Comparison of ENCODE assay signal across 11 mouse cellular contexts in the genomic region with DNA sequence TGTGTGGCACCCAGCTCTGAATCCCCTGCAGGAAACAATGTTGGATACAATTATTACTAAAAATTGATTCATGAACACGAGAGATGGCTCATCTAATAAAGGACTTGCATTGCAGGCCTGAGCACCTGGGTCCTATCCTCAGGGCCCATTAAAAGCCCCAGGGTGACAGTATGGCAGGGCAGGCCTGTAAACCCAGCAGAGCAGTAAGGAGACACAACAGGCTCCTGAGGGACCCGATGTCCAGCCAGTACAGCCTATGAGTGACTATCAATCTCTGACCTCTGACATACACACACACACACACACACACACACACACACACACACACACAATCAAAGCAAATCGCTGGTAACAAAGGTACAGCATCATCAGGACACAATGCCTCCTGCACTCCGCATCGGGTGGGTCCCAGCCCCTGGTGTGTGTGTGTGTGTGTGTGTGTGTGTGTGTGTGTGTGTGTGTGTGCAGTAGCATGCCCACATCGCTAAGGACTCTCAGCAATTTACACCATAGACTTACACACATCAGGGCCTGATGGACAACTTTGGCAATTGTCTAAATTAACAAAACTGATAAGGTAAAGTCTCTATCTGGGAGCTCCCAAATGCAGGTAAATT.
A peak's percentile ranks its signal among the peaks of the same experiment; 100 is the strongest.
DNase-seq lines count a peak whose midpoint lies in the region; ATAC-seq and TF ChIP-seq lines count a peak whose summit lies in the region.
"Had no signal": no experiment of that assay in that cellular context is flagged by ENCODE, and none has a peak within 500 bp of the region (broad histone marks: within the 10 kb centered on the region; RNA-seq: fewer than 3 reads in every experiment).

No protein-coding gene starts in this region.

- TF ChIP-seq CTCF in heart, adult 2 months (IDR thresholded peaks at IDR 0.05): no peak
- no peak for TF ChIP-seq CTCF in midbrain, postnatal 0 days (IDR thresholded peaks at IDR 0.05)
- no peak for TF ChIP-seq CTCF in layer of hippocampus, adult 2 months (conservative IDR thresholded peaks at IDR 0.05)

- no peaks in the 10 kb centered on the region for H3K9me3 ChIP-seq in midbrain, embryonic 10.5 days (replicated peaks)
- H3K9me3 ChIP-seq in midbrain, postnatal 0 days (ENCODE audit: low read length): no peaks in the 10 kb centered on the region
- no peaks in the 10 kb centered on the region for H3K9me3 ChIP-seq in hindbrain, embryonic 15.5 days
- H3K9me3 ChIP-seq in neural tube, embryonic 14.5 days (ENCODE audit: control insufficient read depth, low read length): no peaks in the 10 kb centered on the region
- H3K9me3 ChIP-seq: limb, embryonic 12.5 days had no signal

- no peaks in the 10 kb centered on the region for H3K36me3 ChIP-seq in heart, adult 2 months (ENCODE audit: control insufficient read depth, insufficient read depth, low read length)
- H3K36me3 ChIP-seq in midbrain, embryonic 10.5 days: no peaks in the 10 kb centered on the region
- no peaks in the 10 kb centered on the region for H3K36me3 ChIP-seq in midbrain, postnatal 0 days (ENCODE audit: insufficient read depth, low read length)
- H3K36me3 ChIP-seq in hindbrain, embryonic 15.5 days: no peaks in the 10 kb centered on the region
- H3K36me3 ChIP-seq in neural tube, embryonic 14.5 days (ENCODE audit: control insufficient read depth, insufficient read depth, low read length): no peaks in the 10 kb centered on the region
- H3K36me3 ChIP-seq: limb, embryonic 12.5 days had no signal

- no peak for TF ChIP-seq EP300 in heart, adult 2 months (IDR thresholded peaks at IDR 0.05; ENCODE audit: insufficient read depth, low read depth, low read length)

- intact Hi-C loops in heart, adult 2 months (cut with DNase I): loop anchor here (1.0 to 10.0 kb wide), 5 partner anchors 60 to 588 kb away; no protein-coding TSS in a partner anchor

- ATAC-seq in midbrain, postnatal 0 days (ENCODE audit: low FRiP score): no peak
- no peak for ATAC-seq in hindbrain, embryonic 15.5 days (ENCODE audit: low FRiP score, low read depth)
- peak; percentile 45 for ATAC-seq in neural tube, embryonic 14.5 days (ENCODE audit: low read depth)
- no peak for ATAC-seq in CD4-positive, CD25-positive, alpha-beta regulatory T cell, adult 4 months
- ATAC-seq: inflammation-experienced regulatory T-cells, adult 6 months had no signal

- no peak overlapping the region for H3K4me3 ChIP-seq in heart, adult 2 months
- no peak overlapping the region for H3K4me3 ChIP-seq in midbrain, embryonic 10.5 days
- no peak overlapping the region for H3K4me3 ChIP-seq in midbrain, postnatal 0 days (ENCODE audit: low read depth, low read length)
- H3K4me3 ChIP-seq in hindbrain, embryonic 15.5 days: no peak overlapping the region
- no peak overlapping the region for H3K4me3 ChIP-seq in neural tube, embryonic 14.5 days (ENCODE audit: low read depth, low read length)
- H3K4me3 ChIP-seq in layer of hippocampus, adult 2 months: no peak overlapping the region
- H3K4me3 ChIP-seq: limb, embryonic 12.5 days had no signal

- no peak for TF ChIP-seq POLR2A in heart, adult 2 months (IDR thresholded peaks at IDR 0.05; ENCODE audit: insufficient read depth, low read depth, low read length)

- no peaks in the 10 kb centered on the region for H3K27me3 ChIP-seq in heart, adult 2 months (ENCODE audit: control insufficient read depth, insufficient read depth, low read length)
- H3K27me3 ChIP-seq in midbrain, embryonic 10.5 days (ENCODE audit: low read depth, poor library complexity, severe bottlenecking): peaks cover 10% of the 10 kb centered on the region
- no peaks in the 10 kb centered on the region for H3K27me3 ChIP-seq in midbrain, postnatal 0 days (ENCODE audit: insufficient read depth, low read length)
- H3K27me3 ChIP-seq in hindbrain, embryonic 15.5 days: no peaks in the 10 kb centered on the region
- H3K27me3 ChIP-seq in neural tube, embryonic 14.5 days (ENCODE audit: control insufficient read depth, insufficient read depth, low read length): no peaks in the 10 kb centered on the region

- H3K9ac ChIP-seq in heart, adult 2 months (ENCODE audit: low read depth, low read length): no peak overlapping the region
- H3K9ac ChIP-seq in midbrain, postnatal 0 days (replicated peaks; ENCODE audit: low read length, poor library complexity, severe bottlenecking): no peak overlapping the region; the same call in 1 of the 2 replicates
- 0 out of 2 replicates have a peak overlapping the region, but pooled peaks have one; percentile 8 for H3K9ac ChIP-seq in hindbrain, embryonic 15.5 days
- H3K9ac ChIP-seq in neural tube, embryonic 14.5 days (replicated peaks; ENCODE audit: low read depth, low read length): no peak overlapping the region
- H3K9ac ChIP-seq: limb, embryonic 12.5 days had no signal

- H3K4me1 ChIP-seq in heart, adult 2 months (ENCODE audit: control insufficient read depth, insufficient read depth, low read length): peaks cover 12% of the 10 kb centered on the region
- peaks cover 26% of the 10 kb centered on the region for H3K4me1 ChIP-seq in midbrain, embryonic 10.5 days
- 0 out of 2 replicates have a peak, but pooled peaks cover 4% of the 10 kb centered on the region for H3K4me1 ChIP-seq in midbrain, postnatal 0 days (ENCODE audit: insufficient read depth, low read length)
- H3K4me1 ChIP-seq in hindbrain, embryonic 15.5 days (replicated peaks): peaks cover 24% of the 10 kb centered on the region
- H3K4me1 ChIP-seq in neural tube, embryonic 14.5 days (ENCODE audit: control insufficient read depth, insufficient read depth, low read length): peaks cover 16% of the 10 kb centered on the region

- 69% methylated on average over 6 of the region's 6 CpGs for WGBS in heart, adult 2 months
- WGBS in midbrain, embryonic 10.5 days: 81% methylated on average over 6 of the region's 6 CpGs
- 72% methylated on average over 6 of the region's 6 CpGs for WGBS in midbrain, postnatal 0 days
- WGBS in hindbrain, embryonic 15.5 days: 59% methylated on average over 6 of the region's 6 CpGs
- 45% methylated on average over 6 of the region's 6 CpGs for WGBS in neural tube, embryonic 14.5 days

- H3K4me2 ChIP-seq in midbrain, postnatal 0 days (ENCODE audit: low read depth, low read length, poor library complexity, severe bottlenecking): no peak overlapping the region
- H3K4me2 ChIP-seq in hindbrain, embryonic 15.5 days: no peak overlapping the region
- H3K4me2 ChIP-seq in neural tube, embryonic 14.5 days (ENCODE audit: low read depth, low read length): no peak overlapping the region

- peak overlapping the region; percentile 23; the same call in 1 of the 2 replicates for H3K27ac ChIP-seq in heart, adult 2 months
- H3K27ac ChIP-seq in midbrain, embryonic 10.5 days (replicated peaks): peak overlapping the region; percentile 38; the same call in 1 of the 2 replicates
- H3K27ac ChIP-seq in midbrain, postnatal 0 days (ENCODE audit: low read depth, low read length): no peak overlapping the region
- H3K27ac ChIP-seq in hindbrain, embryonic 15.5 days (replicated peaks): no peak overlapping the region; the same call in 1 of the 2 replicates
- no peak overlapping the region for H3K27ac ChIP-seq in neural tube, embryonic 14.5 days (ENCODE audit: low read depth, low read length)
- no peak overlapping the region; the same call in 1 of the 2 replicates for H3K27ac ChIP-seq in layer of hippocampus, adult 2 months
- H3K27ac ChIP-seq: limb, embryonic 12.5 days had no signal

- H3K79me2 ChIP-seq in heart, adult 2 months (replicated peaks; ENCODE audit: control insufficient read depth, insufficient read depth, low read length): no peaks in the 10 kb centered on the region

- no peak for DNase-seq in heart, adult 2 months
- no peak for DNase-seq in heart, adult 8-10 months (ENCODE audit: low spot score)
- DNase-seq in midbrain, embryonic 10.5 days (ENCODE audit: low spot score): no peak
- DNase-seq in midbrain, postnatal 0 days (ENCODE audit: low spot score): no peak
- DNase-seq in layer of hippocampus, adult 2 months (ENCODE audit: low spot score in 2 of 2): no peak
- DNase-seq: adrenal gland, adult 8-10 months had no signal

Comparison
In these comparisons a context has a peak if more than half of its experiments do, and no peak if none do; other contexts are left out.
1. H3K27ac ChIP-seq: peak in heart, adult 2 months (single experiment) and midbrain, embryonic 10.5 days (single experiment); none in midbrain, postnatal 0 days (single experiment), hindbrain, embryonic 15.5 days (single experiment), neural tube, embryonic 14.5 days (single experiment) and layer of hippocampus, adult 2 months (single experiment).